Mouse (Mus musculus) myocyte (in vitro differentiated cells): ENCODE data around the gene Adamts17.

Experiments used
- CEBPB ChIP-seq: IDR thresholded peaks from 2 replicates; pipeline ENCODE4 v1.6.1; 2011; ENCODE audit warnings: mild to moderate bottlenecking, moderate library complexity; ENCODE audit not compliant: poor library complexity, insufficient read depth, severe bottlenecking
- E2F4 ChIP-seq: IDR thresholded peaks from one replicate; pipeline ENCODE4 v1.6.1; 2011; ENCODE audit warnings: mild to moderate bottlenecking, control low read depth, moderate library complexity; ENCODE audit not compliant: insufficient read depth
- MAX ChIP-seq: IDR thresholded peaks from one replicate; pipeline ENCODE4 v1.6.1; 2011; ENCODE audit warnings: low read depth, mild to moderate bottlenecking, control low read depth
- MYOD1 ChIP-seq, 3 experiments: IDR thresholded peaks; one replicate each; pipeline ENCODE4 v1.6.1; 2011; ENCODE audit warnings: control low read depth in 2 of 3, low read depth in 2 of 3, mild to moderate bottlenecking in 2 of 3, moderate library complexity in 1 of 3; ENCODE audit not compliant: insufficient read length in 2 of 3, control insufficient read depth in 1 of 3
- POLR2A ChIP-seq: IDR thresholded peaks from one replicate; pipeline ENCODE4 v1.6.1; 2011; ENCODE audit warnings: low read depth, mild to moderate bottlenecking, control low read depth, moderate library complexity; ENCODE audit not compliant: insufficient read length
- REST ChIP-seq: IDR thresholded peaks from one replicate; pipeline ENCODE4 v1.6.1; 2011; ENCODE audit warnings: mild to moderate bottlenecking, control low read depth, moderate library complexity; ENCODE audit not compliant: insufficient read depth, insufficient read length
- TCF12 ChIP-seq: IDR thresholded peaks from one replicate; pipeline ENCODE4 v1.6.1; 2011; ENCODE audit warnings: mild to moderate bottlenecking, control low read depth; ENCODE audit not compliant: poor library complexity, insufficient read depth, severe bottlenecking
- USF1 ChIP-seq: IDR thresholded peaks from one replicate; pipeline ENCODE4 v1.6.1; 2011; ENCODE audit warnings: low read depth, mild to moderate bottlenecking, control low read depth, moderate library complexity

- no peak for TF ChIP-seq POLR2A
- no peak for TF ChIP-seq USF1
- TF ChIP-seq MAX = no peak
- TF ChIP-seq CEBPB = no peak
- no peak for TF ChIP-seq TCF12
- TF ChIP-seq E2F4 = no peak
- no peak for TF ChIP-seq MYOD1 (IDR thresholded peaks at IDR 0.05; ENCODE audit: control insufficient read depth in 1 of 3, insufficient read length in 2 of 3, low read depth in 2 of 3)
- TF ChIP-seq REST = no peak
Measured at GRCm38 (mm10) chr7:66976371-66976770, 136.8 kb downstream of the Adamts17 start.
